In the genomic region with DNA sequence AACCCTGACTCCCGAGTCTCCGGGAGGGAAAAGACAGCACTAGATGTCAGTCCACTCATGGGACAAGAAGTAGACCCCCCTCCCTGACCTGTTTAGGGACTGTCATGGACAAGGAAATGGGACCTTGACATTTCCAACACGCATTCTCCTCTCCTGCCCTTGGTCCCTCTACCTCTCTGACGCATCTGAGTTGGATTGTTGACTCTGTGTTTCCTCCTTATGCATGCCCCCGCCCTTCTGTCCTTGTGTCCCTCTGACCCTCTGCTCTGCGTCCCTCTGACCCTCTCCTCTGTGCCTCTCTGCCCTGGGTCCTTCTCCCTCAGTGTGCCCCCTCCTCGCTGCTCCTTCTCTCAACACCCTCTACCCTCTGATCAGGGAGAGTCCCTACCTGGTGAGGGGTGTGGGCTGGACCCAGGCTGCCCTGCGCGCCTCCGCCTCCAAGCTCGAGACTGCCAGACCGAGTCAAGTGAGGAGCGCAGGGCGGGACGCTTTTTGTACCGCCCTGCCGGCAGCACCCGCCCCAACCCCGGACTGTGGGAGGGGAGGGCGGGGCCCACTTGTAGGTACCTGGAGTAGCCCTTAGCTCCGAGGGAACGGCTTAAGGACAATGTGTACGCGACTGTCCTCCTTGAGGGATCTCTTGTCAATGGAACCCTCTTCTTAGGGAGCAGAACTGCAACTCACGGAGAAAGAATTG, we compare ENCODE assay signal across 1 mouse cellular context.
TF ChIP-seq lines count a peak whose summit lies in the region.

No protein-coding gene starts in this region.

TF ChIP-seq in ES-E14, 5 proteins besides CTCF, POLR2A, EP300 and RAD21 (continued from another document):
- no peak for TF ChIP-seq ZNF384 (IDR thresholded peaks at IDR 0.05; ENCODE audit: low read depth, low read length)
TF ChIP-seq in ES-E14: peak in this region for 0.
